Mouse (Mus musculus) CD4-positive, CD25-positive, alpha-beta regulatory T cell, adult 4 months (primary cell): ENCODE data around the gene Haghl. TPM values are rescaled to one million over a fixed set of nuclear protein-coding genes. Genes with fewer than 3 reads are reported as not detected.
A peak's percentile ranks its signal among the peaks of the same experiment; 100 is the strongest.

Source experiments
- ATAC-seq: one replicate; pipeline ENCODE4 v1.8.0; 2017
- polyA plus RNA-seq, 2 experiments: library from polyadenylated mRNA; unstranded; fragments of 100-300 nt; shearing (Covaris generic); gene quantifications; one replicate each; pipeline ENCODE4 v1.2.1; 2017

The Haghl gene
- polyA plus RNA-seq = 10 to 100 TPM; 26.8 to 37.4 TPM

DNA sequence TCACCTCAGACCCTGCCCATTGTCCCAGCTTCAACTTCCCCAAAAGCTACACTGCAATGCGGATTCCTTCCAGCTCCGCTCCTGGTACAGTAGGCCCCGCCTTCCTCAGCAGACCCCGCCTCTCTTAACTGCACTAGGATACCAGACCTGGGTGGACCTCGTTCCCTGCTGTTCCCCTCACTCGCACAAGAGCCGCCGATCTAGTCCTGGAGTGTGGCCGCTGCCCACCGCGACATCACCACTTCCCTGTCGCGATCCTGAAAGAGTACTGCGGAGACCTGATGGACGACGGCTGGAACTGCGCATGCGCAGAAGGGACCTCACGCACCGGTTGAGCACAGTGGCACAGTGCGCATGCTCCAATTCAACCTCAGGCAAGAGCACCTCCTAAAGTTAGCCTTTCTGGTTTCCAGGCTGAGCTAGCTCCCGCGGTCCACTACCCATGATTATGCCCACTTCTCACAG lies at the start of gene Haghl:
TSS of gene Haghl (minus strand) at position 393 of the 465 bp plus-strand sequence.
- peak; percentile 90 for ATAC-seq

DNA sequence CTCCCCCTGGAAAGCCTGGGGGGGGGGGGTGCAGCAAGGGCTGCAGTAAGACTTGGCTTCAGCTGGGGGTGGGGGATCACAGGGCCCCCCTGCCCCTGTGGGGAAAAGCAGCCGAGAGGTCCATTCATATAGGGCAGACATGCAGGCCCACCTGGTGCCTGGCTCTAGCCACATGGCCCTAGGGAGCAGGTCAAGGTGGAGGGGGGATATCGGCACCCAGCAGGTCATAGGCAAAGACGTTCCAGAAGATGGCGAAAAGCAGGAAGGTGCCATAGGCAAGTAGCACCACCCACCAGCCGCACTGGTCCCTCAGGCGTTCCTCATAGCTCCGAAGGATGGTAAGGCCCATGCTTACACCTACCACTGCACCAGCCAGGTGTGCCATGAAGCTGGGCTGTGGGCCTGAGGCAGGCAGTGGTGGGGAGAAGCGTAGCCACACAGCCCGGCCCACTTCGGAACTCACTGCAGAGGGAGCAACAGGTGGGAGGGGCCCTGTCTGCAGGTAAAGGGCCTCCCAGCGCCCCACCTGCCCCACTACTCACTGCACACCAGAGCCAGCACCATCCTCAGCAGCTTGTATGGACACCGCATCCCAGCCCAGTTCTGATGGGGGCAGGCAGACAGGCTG lies 49.2 kb upstream of the Haghl start:
- no peak for ATAC-seq

- ATAC-seq = no peak
Observed at GRCm38 (mm10) chr17:25833961-25834594, 48.6 kb upstream of the Haghl start.

- peak; percentile 21 for ATAC-seq
Observed at GRCm38 (mm10) chr17:25833291-25833663, 47.8 kb upstream of the Haghl start, which contains the start of gene Stub1. Gene Stub1, minus strand, starts transcription at chr17:25833404.

- peak; percentile 93 for ATAC-seq
Observed at GRCm38 (mm10) chr17:25832436-25833290, 47.2 kb upstream of the Haghl start.

GRCm38 (mm10) chr17:25831451-25832281 lies 46.2 kb upstream of the Haghl start:
- no peak for ATAC-seq

- no peak for ATAC-seq
Observed at GRCm38 (mm10) chr17:25830806-25831431, 45.4 kb upstream of the Haghl start.

GRCm38 (mm10) chr17:25830200-25830753 lies 44.8 kb upstream of the Haghl start:
- ATAC-seq = no peak

DNA sequence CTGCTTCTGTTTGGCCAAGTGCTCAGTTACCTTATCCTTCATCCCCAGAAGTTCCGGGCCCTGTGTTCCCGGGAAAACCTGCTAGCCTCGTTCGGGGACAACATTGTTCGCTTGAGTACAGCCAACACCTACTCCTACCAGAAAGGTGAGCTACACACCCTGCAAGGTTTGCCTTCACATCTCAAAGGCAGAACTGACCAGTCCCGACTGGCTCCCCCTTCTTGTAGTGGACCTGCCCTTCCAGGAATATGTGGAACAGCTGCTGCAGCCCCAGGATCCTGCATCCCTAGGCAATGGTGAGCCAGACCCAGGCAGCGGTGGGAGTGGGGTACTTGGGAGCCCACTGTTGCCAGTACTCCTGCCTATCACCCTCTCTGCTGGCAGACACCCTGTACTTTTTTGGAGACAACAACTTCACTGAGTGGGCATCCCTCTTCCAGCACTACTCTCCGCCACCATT lies 44.1 kb upstream of the Haghl start:
- ATAC-seq = no peak

GRCm38 (mm10) chr17:25828712-25829557 lies 43.5 kb upstream of the Haghl start, which contains the start of gene Jmjd8:
Gene Jmjd8, plus strand, starts transcription at chr17:25828867.
- peak; percentile 70 for ATAC-seq

DNA sequence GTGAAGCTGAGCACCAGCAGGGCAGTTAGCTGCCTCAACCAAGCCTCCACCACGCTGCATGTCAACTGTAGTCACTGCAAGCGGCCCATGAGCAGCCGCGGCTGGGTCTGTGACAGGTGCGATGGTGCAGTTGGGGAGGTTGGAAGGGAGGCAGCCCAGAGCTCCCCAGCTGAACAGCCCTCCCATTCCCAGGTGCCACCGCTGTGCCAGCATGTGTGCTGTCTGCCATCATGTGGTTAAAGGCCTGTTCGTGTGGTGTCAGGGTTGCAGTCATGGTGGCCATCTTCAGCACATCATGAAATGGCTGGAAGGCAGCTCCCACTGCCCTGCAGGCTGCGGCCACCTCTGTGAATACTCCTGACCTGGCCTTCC lies 42.7 kb upstream of the Haghl start:
- ATAC-seq = no peak

DNA sequence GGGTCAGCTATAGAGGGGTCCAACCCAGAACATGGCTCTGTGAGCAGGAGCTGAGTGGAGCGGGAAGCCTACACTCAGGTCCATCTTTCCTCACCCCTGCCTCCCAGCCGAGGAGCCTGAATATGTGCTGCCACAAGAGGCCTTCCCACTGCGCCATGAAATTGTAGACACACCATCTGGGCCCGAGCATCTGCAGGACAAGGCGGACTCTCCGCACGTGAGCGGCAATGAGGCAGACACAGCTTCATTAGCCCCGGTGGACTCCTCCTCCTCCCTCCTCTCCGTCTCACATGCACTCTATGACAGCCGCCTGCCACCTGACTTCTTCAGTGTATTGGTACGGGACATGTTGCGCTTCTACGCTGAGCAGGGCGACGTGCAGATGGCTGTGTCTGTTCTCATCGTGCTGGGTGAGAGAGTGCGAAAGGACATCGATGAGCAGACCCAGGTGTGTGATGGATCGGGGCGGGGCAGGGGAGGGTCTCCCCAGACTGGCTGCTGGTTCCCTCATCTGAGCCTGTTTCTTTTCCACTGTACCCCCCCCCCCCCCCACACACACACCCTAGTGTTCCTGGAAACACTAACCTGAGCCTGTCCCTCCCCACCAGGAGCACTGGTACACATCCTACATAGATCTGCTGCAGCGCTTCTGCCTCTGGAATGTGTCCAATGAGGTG lies 42.2 kb upstream of the Haghl start:
- ATAC-seq = no peak

- ATAC-seq = no peak
Observed at GRCm38 (mm10) chr17:25827011-25827410, 41.5 kb upstream of the Haghl start.

DNA sequence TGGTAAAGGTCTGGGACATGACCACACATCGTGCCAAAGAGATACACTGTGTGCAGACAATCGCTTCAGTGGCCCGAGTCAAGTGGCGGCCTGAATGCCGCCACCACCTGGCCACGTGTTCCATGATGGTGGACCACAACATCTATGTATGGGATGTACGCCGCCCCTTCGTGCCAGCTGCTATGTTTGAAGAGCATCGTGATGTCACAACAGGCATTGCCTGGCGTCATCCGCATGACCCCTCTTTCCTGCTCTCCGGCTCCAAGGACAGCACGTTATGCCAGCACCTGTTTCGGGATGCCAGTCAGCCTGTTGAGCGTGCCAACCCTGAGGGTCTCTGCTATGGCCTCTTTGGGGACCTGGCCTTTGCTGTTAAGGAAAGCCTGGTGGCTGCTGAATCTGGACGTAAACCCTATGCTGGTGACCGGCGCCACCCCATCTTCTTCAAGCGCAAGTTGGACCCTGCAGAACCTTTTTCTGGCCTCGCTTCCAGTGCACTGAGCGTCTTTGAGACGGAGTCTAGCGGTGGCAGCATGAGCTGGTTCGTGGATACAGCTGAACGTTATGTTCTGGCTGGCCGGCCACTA lies 40.6 kb upstream of the Haghl start:
- ATAC-seq = no peak

DNA sequence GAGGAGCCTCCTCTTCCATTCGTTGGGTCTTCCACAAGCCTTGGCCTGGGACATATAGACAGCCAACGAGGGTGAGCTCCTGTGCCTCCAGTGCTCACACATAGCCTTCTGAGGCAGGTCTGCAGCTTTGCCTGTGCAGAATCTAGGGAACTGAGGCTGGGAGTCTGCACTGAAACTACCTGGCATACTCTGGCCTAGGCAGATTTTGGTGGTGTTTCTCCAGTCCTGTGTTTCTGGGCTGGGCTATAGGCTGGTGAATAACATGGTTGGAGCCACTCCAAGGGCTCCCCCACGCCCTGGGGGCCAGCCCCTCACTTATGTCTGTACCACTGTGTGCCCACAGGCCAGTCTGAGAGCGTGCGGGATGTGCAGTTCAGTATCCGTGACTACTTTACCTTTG lies 39.8 kb upstream of the Haghl start:
- no peak for ATAC-seq

DNA sequence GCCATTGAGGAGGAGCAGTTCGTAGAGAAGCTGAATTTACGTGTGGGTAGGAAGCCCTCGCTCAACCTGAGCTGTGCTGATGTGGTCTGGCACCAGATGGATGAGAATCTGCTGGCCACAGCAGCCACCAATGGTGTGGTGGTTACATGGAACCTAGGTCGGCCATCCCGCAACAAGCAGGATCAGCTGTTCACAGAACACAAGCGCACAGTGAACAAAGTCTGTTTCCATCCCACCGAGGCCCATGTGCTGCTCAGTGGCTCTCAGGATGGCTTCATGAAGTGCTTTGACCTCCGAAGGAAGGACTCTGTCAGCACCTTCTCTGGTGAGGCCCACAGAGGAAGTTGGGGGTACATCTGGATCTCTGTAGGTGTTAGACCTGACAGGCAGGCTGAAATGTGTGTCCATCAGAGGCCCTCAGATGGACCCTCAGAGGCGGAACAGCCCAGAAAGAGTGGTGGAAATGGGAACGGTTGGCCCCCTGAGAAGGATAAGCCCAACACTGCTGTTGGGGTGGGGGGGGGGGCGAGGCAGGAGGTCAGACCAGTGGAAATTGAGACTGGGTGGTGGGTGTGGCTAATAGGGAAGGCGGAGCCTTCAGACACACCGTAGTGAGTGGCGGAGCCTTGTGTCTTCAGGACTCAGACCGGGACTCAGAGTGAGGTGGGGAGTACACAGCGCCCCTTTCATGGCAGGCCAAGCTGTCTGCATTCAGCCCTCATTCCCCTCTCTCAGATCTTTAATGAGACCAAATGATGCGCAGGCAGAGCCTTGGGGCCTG lies 39.1 kb upstream of the Haghl start:
- ATAC-seq = no peak

- ATAC-seq = peak; percentile 99
Observed at GRCm38 (mm10) chr17:25823452-25823851, 38.0 kb upstream of the Haghl start, which contains the start of gene Wdr24. Gene Wdr24, plus strand, starts transcription at chr17:25823627.
